Mouse (Mus musculus) limb, embryonic 11.5 days (tissue): ENCODE measurements around the gene Gprc6a. TPM values are rescaled to one million over a fixed set of nuclear protein-coding genes. Genes with fewer than 3 reads are reported as not detected.

ENCODE experiments used
- ATAC-seq: fragments of 200-750 bp; cut with Nextera tagmentation; 2 replicates; pipeline ENCODE4 v1.8.0; 2017; ENCODE audit warnings: low read depth; ENCODE audit not compliant: insufficient number of reproducible peaks, low FRiP score, low TSS enrichment
- DNase-seq: peaks from one replicate; pipeline ENCODE4 v3.0.0-alpha.2; 2015; ENCODE audit warnings: low spot score
- H3K27ac ChIP-seq: fragments of 300-500 bp; sonication (generic); replicated peaks from 2 replicates; pipeline ENCODE4 v1.5.1; 2014; ENCODE audit warnings: low read depth, mild to moderate bottlenecking, low read length
- H3K27me3 ChIP-seq: fragments of 300-500 bp; sonication (generic); 2 replicates; pipeline ENCODE4 v1.6.1; 2014; ENCODE audit warnings: mild to moderate bottlenecking, low read length, mixed read lengths; ENCODE audit not compliant: control insufficient read depth, insufficient read depth
- H3K36me3 ChIP-seq: fragments of 300-500 bp; sonication (generic); 2 replicates; pipeline ENCODE4 v1.6.1; 2014; ENCODE audit warnings: mild to moderate bottlenecking, low read length, moderate library complexity, mixed read lengths; ENCODE audit not compliant: control insufficient read depth, insufficient read depth
- H3K4me1 ChIP-seq: fragments of 300-500 bp; sonication (generic); 2 replicates; pipeline ENCODE4 v1.6.1; 2014; ENCODE audit warnings: low read length, mixed read lengths; ENCODE audit not compliant: control insufficient read depth, insufficient read depth
- H3K4me2 ChIP-seq: fragments of 300-500 bp; sonication (generic); 2 replicates; pipeline ENCODE4 v1.6.1; 2014; ENCODE audit warnings: low read depth, mild to moderate bottlenecking, moderate library complexity; ENCODE audit not compliant: severe bottlenecking
- H3K4me3 ChIP-seq: fragments of 300-500 bp; sonication (generic); 2 replicates; pipeline ENCODE4 v1.5.1; 2014; ENCODE audit warnings: low read depth, low read length
- H3K9ac ChIP-seq: fragments of 300-500 bp; sonication (generic); 2 replicates; pipeline ENCODE4 v1.6.1; 2014; ENCODE audit warnings: mild to moderate bottlenecking, low read length
- H3K9me3 ChIP-seq: fragments of 300-500 bp; sonication (generic); 2 replicates; pipeline ENCODE4 v1.6.1; 2016; ENCODE audit warnings: low read length; ENCODE audit not compliant: control insufficient read depth
- WGBS: fragments of 180-500 bp; shearing (Covaris S2); extraction: QIAGEN DNeasy Blood & Tissue Kit; methylation state at CpG from one replicate; pipeline ENCODE4 v1.1.7; 2014; 5-methylcytosine and 5-hydroxymethylcytosine counted together
- polyA plus RNA-seq: library from polyadenylated mRNA; unstranded; fragments of >200 nt; fragmentation: Nextera tagmentation; extraction: Ambion mirVana; gene quantifications from 2 replicates; pipeline ENCODE4 v1.2.1, GENCODE M21; 2014

The Gprc6a gene
- polyA plus RNA-seq, 1 experiment from 2014 or later, result not detected

DNA sequence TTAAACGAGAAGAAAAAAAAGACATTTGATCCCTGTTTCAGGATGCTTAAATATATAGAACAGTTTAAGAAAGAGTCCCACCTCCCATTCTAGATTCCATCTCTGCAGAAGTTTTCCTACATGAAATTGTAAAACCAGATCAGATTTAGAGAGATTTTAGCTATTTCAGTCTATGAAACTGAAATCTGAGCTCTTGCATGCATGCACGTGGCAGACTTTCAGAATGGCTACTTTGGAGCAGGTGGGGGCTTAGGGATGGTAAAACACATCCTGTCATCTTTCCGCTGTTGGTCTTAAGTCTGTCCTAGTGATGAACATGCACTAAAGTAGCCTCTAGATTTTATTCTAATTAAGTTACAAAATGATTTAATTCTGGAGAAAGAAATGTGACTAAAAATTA, 10.1 kb downstream of the Gprc6a start:
- no peak for ATAC-seq
- Histone ChIP-seq H3K27me3 (no peaks in the 10 kb centered on the region), H3K4me3 (no peak overlapping the region), H3K36me3 (no peaks in the 10 kb centered on the region), H3K27ac (no peak overlapping the region), H3K4me2 (no peak overlapping the region), H3K9me3 (no peaks in the 10 kb centered on the region), H3K9ac (no peak overlapping the region), H3K4me1 (no peaks in the 10 kb centered on the region)
- no peak for DNase-seq
- 82% methylated on average over 3 of the region's 3 CpGs for WGBS

DNA sequence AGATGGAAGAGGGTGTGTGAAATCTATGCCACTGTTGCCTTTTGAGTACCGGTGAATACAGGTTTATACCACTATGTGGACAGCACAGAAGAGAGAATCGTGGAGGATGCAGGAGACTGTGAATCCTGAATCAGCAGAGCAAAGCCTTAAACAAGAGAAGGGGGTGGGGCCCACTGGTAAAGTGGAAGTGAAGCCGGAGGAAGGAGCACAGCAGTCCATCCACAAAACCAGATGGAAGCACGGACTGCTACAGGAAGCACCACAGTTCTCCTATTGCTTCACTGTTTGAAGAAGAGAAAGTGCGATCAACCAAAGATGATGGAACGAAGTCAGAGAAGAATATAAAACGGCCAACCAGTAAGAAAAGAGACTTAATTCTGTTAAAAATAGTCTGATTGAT, 11.1 kb downstream of the Gprc6a start:
- Histone ChIP-seq H3K27me3 (no peaks in the 10 kb centered on the region), H3K36me3 (no peaks in the 10 kb centered on the region), H3K9ac (no peak overlapping the region), H3K9me3 (no peaks in the 10 kb centered on the region), H3K4me2 (no peak overlapping the region), H3K4me3 (no peak overlapping the region), H3K4me1 (no peaks in the 10 kb centered on the region), H3K27ac (no peak overlapping the region)
- ATAC-seq (no peak), DNase-seq (no peak)
- 76% methylated on average over 7 of the region's 7 CpGs for WGBS

DNA sequence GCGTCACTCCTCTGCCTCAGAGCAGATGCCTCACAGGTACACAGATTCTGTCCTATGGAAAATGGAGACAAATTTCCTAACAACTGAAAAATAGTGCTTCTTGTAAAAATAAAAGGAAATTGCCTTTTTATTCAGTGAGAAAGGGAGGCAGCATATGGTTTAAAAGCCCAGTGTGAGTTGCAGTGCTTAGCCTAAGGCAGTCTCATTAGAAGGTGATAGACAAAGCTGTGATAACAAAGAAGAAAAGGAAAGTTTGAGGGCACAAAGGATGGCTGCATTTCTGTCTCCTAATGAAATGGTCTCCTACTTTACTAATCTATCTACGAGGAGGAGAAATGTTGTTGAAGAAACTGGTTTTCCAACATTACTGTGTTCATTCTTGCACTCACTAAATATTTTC, 12.7 kb downstream of the Gprc6a start:
- 88% methylated on average over 2 of the region's 2 CpGs for WGBS
- Histone ChIP-seq H3K9ac (no peak overlapping the region), H3K27ac (no peak overlapping the region)

DNA sequence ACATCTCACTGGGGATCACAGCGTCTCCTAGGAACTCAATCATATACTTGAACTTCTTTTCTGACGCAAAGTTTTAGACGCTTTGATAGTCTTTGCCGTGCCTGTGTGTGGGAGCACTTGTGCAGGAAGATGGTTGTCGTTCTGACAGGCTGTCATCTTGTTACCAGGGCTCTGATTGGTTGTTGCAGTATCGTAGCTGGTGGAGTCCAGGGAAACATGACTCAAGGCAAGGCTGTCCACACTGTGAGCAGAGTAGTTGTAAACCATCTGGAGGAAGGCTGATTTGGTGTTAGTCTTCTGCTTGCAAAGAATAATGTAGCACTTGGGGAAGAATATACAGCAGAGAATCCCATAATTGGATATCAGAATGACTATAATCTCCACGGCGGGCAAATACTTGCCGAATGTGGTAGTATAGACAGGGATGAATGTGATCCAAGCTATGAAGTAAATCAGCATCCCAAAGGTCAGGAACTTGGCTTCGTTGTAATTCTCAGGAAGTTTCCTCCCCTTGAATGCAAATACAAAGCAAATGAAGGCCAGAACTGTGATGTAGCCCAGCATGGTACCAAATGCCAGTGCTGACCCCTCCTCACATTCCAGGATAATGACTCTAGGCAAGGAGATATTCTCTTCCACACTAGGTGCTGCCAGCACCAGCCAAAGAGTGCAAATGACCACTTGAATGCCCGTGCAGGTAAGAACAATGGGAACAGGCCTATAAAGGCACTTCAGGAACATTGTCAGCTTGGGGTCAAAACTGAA, 16.3 kb downstream of the Gprc6a start:
- no peaks in the 10 kb centered on the region for H3K4me1 ChIP-seq
- 73% methylated on average over 11 of the region's 11 CpGs for WGBS
- ATAC-seq (no peak), DNase-seq (no peak)
- no peak overlapping the region for H3K27ac ChIP-seq
- no peaks in the 10 kb centered on the region for H3K9me3 ChIP-seq
- no peak overlapping the region for H3K4me3 ChIP-seq
- H3K4me2 ChIP-seq, result no peak overlapping the region
- no peaks in the 10 kb centered on the region for H3K27me3 ChIP-seq
- H3K9ac ChIP-seq, result no peak overlapping the region
- H3K36me3 ChIP-seq, result no peaks in the 10 kb centered on the region

More for the DNA sequence above, 12.7 kb downstream of the Gprc6a start:
- Histone ChIP-seq H3K4me3 (no peak overlapping the region), H3K27me3 (no peaks in the 10 kb centered on the region), H3K4me2 (no peak overlapping the region), H3K36me3 (no peaks in the 10 kb centered on the region), H3K4me1 (no peaks in the 10 kb centered on the region), H3K9me3 (no peaks in the 10 kb centered on the region)
- ATAC-seq (no peak), DNase-seq (no peak)

DNA sequence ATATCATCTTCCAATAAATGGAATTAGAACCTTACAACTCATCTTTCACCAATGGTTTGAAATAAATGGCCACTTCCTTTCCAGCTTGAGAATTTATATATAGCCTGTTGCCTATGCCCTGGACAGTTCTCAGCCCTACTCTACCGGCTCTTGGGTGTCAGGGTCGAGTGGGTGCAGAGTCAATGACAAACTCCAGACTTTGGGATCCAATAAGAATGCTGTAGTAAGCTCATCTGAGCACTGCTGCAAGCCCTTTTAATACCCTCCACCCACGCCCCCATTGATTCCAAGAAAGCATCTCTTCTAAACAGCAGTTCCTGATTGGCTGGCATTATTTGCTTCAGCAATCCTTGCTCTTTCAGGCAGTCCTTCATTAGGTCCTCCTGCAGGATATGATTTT, 17.8 kb downstream of the Gprc6a start:
- whole genome bisulfite sequencing, result 79% methylated on average over 3 of the region's 3 CpGs
- DNase-seq (no peak), ATAC-seq (no peak)
- H3K4me3 ChIP-seq, result no peak overlapping the region
- no peaks in the 10 kb centered on the region for H3K4me1 ChIP-seq
- no peaks in the 10 kb centered on the region for H3K36me3 ChIP-seq
- H3K27ac ChIP-seq, result no peak overlapping the region
- H3K9ac ChIP-seq, result no peak overlapping the region
- H3K9me3 ChIP-seq, result no peaks in the 10 kb centered on the region
- no peak overlapping the region for H3K4me2 ChIP-seq
- no peaks in the 10 kb centered on the region for H3K27me3 ChIP-seq

DNA sequence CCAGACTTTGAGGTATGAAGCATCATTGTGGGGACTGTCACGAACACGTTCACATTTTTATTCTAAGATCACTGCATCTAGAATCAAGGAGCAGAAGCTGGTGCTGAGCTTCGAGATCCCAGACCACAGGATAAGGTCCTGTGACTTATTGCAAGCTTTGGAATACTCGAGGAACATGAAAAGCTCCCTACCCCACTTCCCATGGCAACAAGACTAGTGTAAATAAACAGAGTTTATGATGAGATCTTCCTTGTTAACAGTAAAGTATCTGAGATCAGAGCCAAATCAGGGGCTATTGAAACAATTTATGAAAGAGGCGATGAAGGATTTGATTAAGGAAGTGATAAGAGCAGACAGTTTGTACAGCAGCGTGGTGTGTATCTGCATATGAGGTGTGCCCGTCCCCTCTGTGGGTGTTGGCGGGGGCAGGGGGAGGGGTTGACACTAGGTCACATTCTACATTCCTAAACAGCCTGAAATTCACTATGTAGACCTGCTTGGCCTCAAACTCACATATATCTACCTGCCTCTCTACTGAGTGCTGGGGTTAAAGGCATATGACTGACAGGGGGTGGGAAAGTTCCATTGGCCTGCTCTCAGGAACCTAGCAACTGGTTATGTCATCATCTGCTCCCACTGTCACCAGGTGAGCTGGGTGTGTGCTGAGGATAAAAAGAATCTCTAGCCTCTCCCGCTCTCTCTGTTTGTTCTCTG, 19.1 kb downstream of the Gprc6a start:
- H3K9me3 ChIP-seq, result no peaks in the 10 kb centered on the region
- no peak overlapping the region for H3K9ac ChIP-seq
- DNase-seq, result no peak
- no peak overlapping the region for H3K4me2 ChIP-seq
- WGBS, result 76% methylated on average over 9 of the region's 9 CpGs
- no peaks in the 10 kb centered on the region for H3K27me3 ChIP-seq
- ATAC-seq, result no peak
- no peaks in the 10 kb centered on the region for H3K4me1 ChIP-seq
- no peak overlapping the region for H3K4me3 ChIP-seq
- no peak overlapping the region for H3K27ac ChIP-seq
- H3K36me3 ChIP-seq, result no peaks in the 10 kb centered on the region

DNA sequence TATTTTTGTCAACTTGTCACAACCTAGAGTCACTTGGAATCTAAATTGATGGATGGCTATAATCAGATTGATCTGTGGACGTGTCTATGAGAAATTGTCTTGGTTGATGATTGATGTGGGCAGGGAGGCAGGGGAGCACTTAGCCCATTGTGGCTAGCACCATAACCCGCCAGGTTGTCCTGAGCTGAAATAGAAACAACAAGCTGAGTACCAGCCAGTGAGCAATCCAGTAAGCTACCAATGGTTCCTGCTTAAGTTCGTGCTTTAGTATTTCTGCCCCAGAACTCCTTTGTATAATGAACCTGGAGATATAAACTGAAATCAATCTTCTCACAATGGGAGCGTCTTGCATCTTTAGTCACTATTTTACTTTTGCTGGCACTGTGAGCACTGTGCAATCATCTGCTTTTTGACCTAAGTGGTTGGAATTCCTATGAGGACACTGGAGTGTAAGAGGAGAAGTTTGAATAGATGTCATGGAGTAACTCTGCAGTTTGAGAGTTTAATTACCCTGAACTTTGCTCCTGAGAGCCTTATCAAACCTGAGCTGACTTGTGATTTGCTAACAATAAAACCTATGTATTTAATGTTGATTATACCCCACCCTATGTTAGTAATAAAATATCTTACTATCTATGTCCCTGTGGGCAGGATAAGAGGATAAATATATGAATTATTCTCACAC, 21.4 kb downstream of the Gprc6a start:
- H3K9me3 ChIP-seq, result no peaks in the 10 kb centered on the region
- H3K4me2 ChIP-seq, result no peak overlapping the region
- no peak overlapping the region for H3K4me3 ChIP-seq
- H3K27ac ChIP-seq, result no peak overlapping the region
- no peaks in the 10 kb centered on the region for H3K4me1 ChIP-seq
- ATAC-seq (no peak), DNase-seq (no peak)
- WGBS, result 83% methylated on average over 4 of the region's 4 CpGs
- no peaks in the 10 kb centered on the region for H3K36me3 ChIP-seq
- no peaks in the 10 kb centered on the region for H3K27me3 ChIP-seq
- no peak overlapping the region for H3K9ac ChIP-seq

DNA sequence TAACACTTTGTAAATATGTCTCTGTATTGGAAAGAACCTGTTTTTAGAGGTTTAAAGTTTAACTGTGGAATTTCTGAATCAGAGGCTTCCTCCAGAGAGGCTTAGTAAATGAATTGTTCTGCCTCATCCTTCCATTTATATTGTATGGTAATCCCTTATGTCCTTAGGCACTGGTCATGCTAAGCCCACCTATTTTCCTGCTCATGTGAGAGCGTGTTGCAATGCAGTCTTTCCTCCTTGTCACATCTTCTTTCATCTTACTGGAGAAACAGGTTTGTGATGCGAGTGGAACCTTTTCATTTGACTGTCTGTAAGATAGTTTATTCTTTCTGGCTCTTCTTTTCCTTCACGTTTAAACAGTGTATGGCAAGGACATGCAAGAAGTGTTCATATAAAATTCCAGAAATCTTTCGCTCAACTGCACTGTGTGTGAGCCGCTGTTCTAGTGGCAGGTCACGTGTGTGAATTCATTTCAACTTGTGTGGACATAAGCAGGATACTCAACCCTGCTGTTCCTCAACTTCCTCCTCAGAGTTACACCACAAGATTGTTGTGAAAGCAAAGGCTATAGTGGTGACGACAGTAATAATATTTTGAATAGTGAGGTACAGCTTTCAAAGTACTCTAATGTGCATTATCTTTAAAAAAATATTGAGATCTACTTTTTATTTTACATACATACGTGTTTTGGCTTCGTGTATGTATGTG, 34.2 kb downstream of the Gprc6a start:
- H3K36me3 ChIP-seq, result no peaks in the 10 kb centered on the region
- no peak overlapping the region for H3K27ac ChIP-seq
- H3K27me3 ChIP-seq, result no peaks in the 10 kb centered on the region
- no peaks in the 10 kb centered on the region for H3K4me1 ChIP-seq
- H3K9ac ChIP-seq, result no peak overlapping the region
- H3K4me2 ChIP-seq, result no peak overlapping the region
- WGBS, result 87% methylated on average over 9 of the region's 9 CpGs
- ATAC-seq (no peak), DNase-seq (no peak)
- no peaks in the 10 kb centered on the region for H3K9me3 ChIP-seq
- H3K4me3 ChIP-seq, result no peak overlapping the region
